Mouse (Mus musculus) neural tube, embryonic 14.5 days (tissue): ENCODE results near the gene Slc7a11. TPM values are rescaled to one million over a fixed set of nuclear protein-coding genes. Genes with fewer than 3 reads are reported as not detected.

ENCODE experiments used
- ATAC-seq: fragments of 200-750 bp; cut with Nextera tagmentation; 2 replicates; pipeline ENCODE4 v1.8.0; 2017; ENCODE audit warnings: low read depth, mild to moderate bottlenecking, moderate TSS enrichment, moderate library complexity
- H3K27ac ChIP-seq: fragments of 300-500 bp; sonication (generic); 2 replicates; pipeline ENCODE4 v1.5.1; 2014; ENCODE audit warnings: low read depth, mild to moderate bottlenecking, control low read depth, low read length, moderate library complexity, mixed read lengths
- H3K27me3 ChIP-seq: fragments of 300-500 bp; sonication (generic); 2 replicates; pipeline ENCODE4 v1.6.1; 2014; ENCODE audit warnings: low read length; ENCODE audit not compliant: control insufficient read depth, insufficient read depth
- H3K36me3 ChIP-seq: fragments of 300-500 bp; sonication (generic); 2 replicates; pipeline ENCODE4 v1.6.1; 2014; ENCODE audit warnings: low read length, mixed read lengths; ENCODE audit not compliant: control insufficient read depth, insufficient read depth
- H3K4me1 ChIP-seq: fragments of 300-500 bp; sonication (generic); 2 replicates; pipeline ENCODE4 v1.6.1; 2014; ENCODE audit warnings: low read length; ENCODE audit not compliant: control insufficient read depth, insufficient read depth
- H3K4me2 ChIP-seq: fragments of 300-500 bp; sonication (generic); 2 replicates; pipeline ENCODE4 v1.6.1; 2014; ENCODE audit warnings: mild to moderate bottlenecking, low read depth, low read length, control low read depth
- H3K4me3 ChIP-seq: fragments of 300-500 bp; sonication (generic); 2 replicates; pipeline ENCODE4 v1.5.1; 2014; ENCODE audit warnings: low read depth, low read length, control low read depth, mixed read lengths
- H3K9ac ChIP-seq: fragments of 300-500 bp; sonication (generic); replicated peaks from 2 replicates; pipeline ENCODE4 v1.6.1; 2014; ENCODE audit warnings: low read depth, mild to moderate bottlenecking, control low read depth, low read length, mixed read lengths
- H3K9me3 ChIP-seq: fragments of 300-500 bp; sonication (generic); 2 replicates; pipeline ENCODE4 v1.6.1; 2016; ENCODE audit warnings: low read length; ENCODE audit not compliant: control insufficient read depth
- WGBS: fragments of 180-500 bp; shearing (Covaris S2); extraction: QIAGEN DNeasy Blood & Tissue Kit; methylation state at CpG from one replicate; pipeline ENCODE4 v1.1.7; 2014; 5-methylcytosine and 5-hydroxymethylcytosine counted together
- polyA plus RNA-seq: library from polyadenylated mRNA; unstranded; fragments of >200 nt; fragmentation: Nextera tagmentation; extraction: Ambion mirVana; gene quantifications from 2 replicates; pipeline ENCODE4 v1.2.1, GENCODE M21; 2014

The Slc7a11 gene
- polyA plus RNA-seq: 0.44 and 8.9 TPM in 2 replicates

GRCm38 (mm10) chr3:50443421-50443916 lies at the start of gene Slc7a11:
Gene Slc7a11 (minus strand): TSS chr3:50443614.
- Histone ChIP-seq H3K9ac (no peak within 1 kb of the TSS; the same call in 1 of the 2 replicates), H3K4me1 (no peaks in the 10 kb centered on the region), H3K27ac (no peak within 1 kb of the TSS), H3K36me3 (no peaks in the 10 kb centered on the region), H3K4me2 (peak within 1 kb of the TSS; percentile 56), H3K27me3 (no peaks in the 10 kb centered on the region), H3K4me3 (peak within 1 kb of the TSS; percentile 23; the same call in 1 of the 2 replicates), H3K9me3 (no peaks in the 10 kb centered on the region)
- ATAC-seq: peak; percentile 82; the same call in 1 of the 2 replicates
- 2% methylated on average over 11 of the region's 11 CpGs for WGBS

GRCm38 (mm10) chr3:50491678-50492077 lies 48.3 kb upstream of the Slc7a11 start:
- Histone ChIP-seq H3K4me2 (no peak overlapping the region), H3K27ac (no peak overlapping the region), H3K27me3 (no peaks in the 10 kb centered on the region), H3K4me3 (no peak overlapping the region), H3K4me1 (no peaks in the 10 kb centered on the region), H3K9me3 (no peaks in the 10 kb centered on the region), H3K36me3 (no peaks in the 10 kb centered on the region), H3K9ac (no peak overlapping the region)
- ATAC-seq: no peak
- WGBS: 99% methylated on average over 2 of the region's 2 CpGs

GRCm38 (mm10) chr3:50484076-50484475 lies 40.7 kb upstream of the Slc7a11 start:
- ATAC-seq: no peak

GRCm38 (mm10) chr3:50462223-50462622 lies 18.8 kb upstream of the Slc7a11 start:
- Histone ChIP-seq H3K4me1 (no peaks in the 10 kb centered on the region), H3K27ac (no peak overlapping the region), H3K36me3 (no peaks in the 10 kb centered on the region), H3K27me3 (no peaks in the 10 kb centered on the region), H3K4me3 (no peak overlapping the region), H3K4me2 (no peak overlapping the region), H3K9ac (no peak overlapping the region), H3K9me3 (no peaks in the 10 kb centered on the region)
- ATAC-seq: no peak
- 86% methylated on average over 2 of the region's 2 CpGs for WGBS

More at GRCm38 (mm10) chr3:50484076-50484475, 40.7 kb upstream of the Slc7a11 start:
- no peaks in the 10 kb centered on the region for H3K9me3 ChIP-seq
- H3K4me2 ChIP-seq: no peak overlapping the region
- no peak overlapping the region for H3K27ac ChIP-seq
- H3K36me3 ChIP-seq: no peaks in the 10 kb centered on the region
- no peaks in the 10 kb centered on the region for H3K27me3 ChIP-seq
- no peak overlapping the region for H3K9ac ChIP-seq
- H3K4me3 ChIP-seq: no peak overlapping the region
- 82% methylated on average over 1 of the region's 1 CpGs for WGBS
- H3K4me1 ChIP-seq: no peaks in the 10 kb centered on the region

- H3K27me3 ChIP-seq: no peaks in the 10 kb centered on the region
- H3K9me3 ChIP-seq: no peaks in the 10 kb centered on the region
- H3K36me3 ChIP-seq: no peaks in the 10 kb centered on the region
- H3K4me1 ChIP-seq: no peaks in the 10 kb centered on the region
- no peak for ATAC-seq
- H3K9ac ChIP-seq: no peak overlapping the region
- H3K4me3 ChIP-seq: no peak overlapping the region
- no peak overlapping the region for H3K27ac ChIP-seq
- no peak overlapping the region for H3K4me2 ChIP-seq
- WGBS: 93% methylated on average over 5 of the region's 5 CpGs
Measured at GRCm38 (mm10) chr3:50457136-50457535, 13.7 kb upstream of the Slc7a11 start.

GRCm38 (mm10) chr3:50456564-50456963 lies 13.2 kb upstream of the Slc7a11 start:
- H3K27me3 ChIP-seq: no peaks in the 10 kb centered on the region
- no peak overlapping the region for H3K27ac ChIP-seq
- no peaks in the 10 kb centered on the region for H3K36me3 ChIP-seq
- H3K9me3 ChIP-seq: no peaks in the 10 kb centered on the region
- H3K4me2 ChIP-seq: no peak overlapping the region
- no peak for ATAC-seq
- H3K9ac ChIP-seq: no peak overlapping the region
- 71% methylated on average over 4 of the region's 4 CpGs for WGBS
- no peaks in the 10 kb centered on the region for H3K4me1 ChIP-seq
- no peak overlapping the region for H3K4me3 ChIP-seq

- 65% methylated on average over 1 of the region's 1 CpGs for WGBS
- no peak overlapping the region for H3K4me2 ChIP-seq
- ATAC-seq: no peak
- H3K27me3 ChIP-seq: no peaks in the 10 kb centered on the region
- no peaks in the 10 kb centered on the region for H3K9me3 ChIP-seq
- H3K9ac ChIP-seq: no peak overlapping the region
- H3K4me3 ChIP-seq: no peak overlapping the region
- no peaks in the 10 kb centered on the region for H3K4me1 ChIP-seq
- no peak overlapping the region for H3K27ac ChIP-seq
- H3K36me3 ChIP-seq: no peaks in the 10 kb centered on the region
Measured at GRCm38 (mm10) chr3:50456023-50456422, 12.6 kb upstream of the Slc7a11 start.

- no peaks in the 10 kb centered on the region for H3K4me1 ChIP-seq
- no peak overlapping the region for H3K9ac ChIP-seq
- no peaks in the 10 kb centered on the region for H3K36me3 ChIP-seq
- no peak overlapping the region for H3K4me3 ChIP-seq
- no peaks in the 10 kb centered on the region for H3K27me3 ChIP-seq
- H3K27ac ChIP-seq: no peak overlapping the region
- no peak for ATAC-seq
- WGBS: 63% methylated on average over 10 of the region's 10 CpGs
- no peak overlapping the region for H3K4me2 ChIP-seq
- no peaks in the 10 kb centered on the region for H3K9me3 ChIP-seq
Measured at GRCm38 (mm10) chr3:50445050-50445775, 1.8 kb upstream of the Slc7a11 start.

GRCm38 (mm10) chr3:50443942-50444341 lies 528 bp upstream of the Slc7a11 start:
- Histone ChIP-seq H3K27me3 (no peaks in the 10 kb centered on the region), H3K36me3 (no peaks in the 10 kb centered on the region), H3K9ac (no peak overlapping the region; the same call in 1 of the 2 replicates), H3K4me3 (peak overlapping the region; percentile 23; the same call in 1 of the 2 replicates), H3K9me3 (no peaks in the 10 kb centered on the region), H3K4me2 (peak overlapping the region; percentile 56), H3K4me1 (no peaks in the 10 kb centered on the region), H3K27ac (no peak overlapping the region)
- ATAC-seq: no peak
- WGBS: 23% methylated on average over 9 of the region's 9 CpGs
